Mouse (Mus musculus) inflammation-experienced regulatory T-cells, adult 6 months (primary cell): ENCODE data around the gene Ugt1a6a. TPM values are rescaled to one million over a fixed set of nuclear protein-coding genes. Genes with fewer than 3 reads are reported as not detected.

Source experiments
- ATAC-seq: one replicate; pipeline ENCODE4 v1.8.0; 2017
- polyA plus RNA-seq, 3 experiments: library from polyadenylated mRNA; unstranded; fragments of 100-300 nt; shearing (Covaris generic); gene quantifications; one replicate each; pipeline ENCODE4 v1.2.1; 2017

Gene Ugt1a6a
- polyA plus RNA-seq, 3 experiments from 2014 or later = 0.19 to 0.98 TPM; not detected in 1

DNA sequence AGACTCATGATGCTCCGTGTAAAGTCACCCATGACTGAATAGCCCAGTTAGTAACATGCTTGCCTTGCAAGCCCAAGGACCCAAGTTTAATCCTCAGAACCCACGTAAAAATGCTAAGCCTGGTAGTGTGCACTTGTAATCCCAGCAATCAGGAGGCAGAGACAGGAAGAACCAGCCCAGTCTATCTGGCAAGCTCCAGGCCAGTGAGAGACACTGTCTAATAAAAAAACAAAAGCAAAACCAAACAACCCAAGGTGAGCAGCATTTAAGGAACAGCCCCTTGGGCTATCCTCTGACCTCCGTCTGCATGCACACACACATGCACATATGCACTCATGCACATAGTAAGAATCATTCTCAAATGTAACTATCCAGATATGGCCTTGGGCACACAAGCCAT lies 95.0 kb downstream of the Ugt1a6a start:
- no peak for ATAC-seq

DNA sequence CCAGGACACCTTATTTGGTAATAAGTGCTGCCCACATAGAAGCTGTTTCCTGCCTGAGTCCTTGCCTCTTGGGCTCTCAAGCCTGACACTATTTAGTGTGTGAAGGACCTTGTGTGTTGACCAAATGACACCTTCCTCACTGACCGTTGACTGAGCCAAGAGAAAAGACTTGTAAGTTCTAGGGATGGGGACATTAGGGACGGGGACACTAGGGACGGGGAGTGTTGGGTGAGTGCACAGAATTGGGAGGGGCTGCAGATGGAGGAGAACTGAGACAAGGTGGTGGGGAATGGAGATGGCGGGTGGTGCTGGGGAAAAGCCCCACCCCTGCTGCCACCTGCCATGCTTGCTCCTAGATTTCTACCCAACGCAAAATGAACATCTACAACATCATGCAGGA lies 95.4 kb downstream of the Ugt1a6a start:
- no peak for ATAC-seq

GRCm38 (mm10) chr1:88230421-88230820 lies 95.8 kb downstream of the Ugt1a6a start:
- ATAC-seq = no peak

GRCm38 (mm10) chr1:88230981-88231802 lies 96.6 kb downstream of the Ugt1a6a start:
- ATAC-seq = no peak

GRCm38 (mm10) chr1:88231803-88232499 lies 97.3 kb downstream of the Ugt1a6a start:
- no peak for ATAC-seq

DNA sequence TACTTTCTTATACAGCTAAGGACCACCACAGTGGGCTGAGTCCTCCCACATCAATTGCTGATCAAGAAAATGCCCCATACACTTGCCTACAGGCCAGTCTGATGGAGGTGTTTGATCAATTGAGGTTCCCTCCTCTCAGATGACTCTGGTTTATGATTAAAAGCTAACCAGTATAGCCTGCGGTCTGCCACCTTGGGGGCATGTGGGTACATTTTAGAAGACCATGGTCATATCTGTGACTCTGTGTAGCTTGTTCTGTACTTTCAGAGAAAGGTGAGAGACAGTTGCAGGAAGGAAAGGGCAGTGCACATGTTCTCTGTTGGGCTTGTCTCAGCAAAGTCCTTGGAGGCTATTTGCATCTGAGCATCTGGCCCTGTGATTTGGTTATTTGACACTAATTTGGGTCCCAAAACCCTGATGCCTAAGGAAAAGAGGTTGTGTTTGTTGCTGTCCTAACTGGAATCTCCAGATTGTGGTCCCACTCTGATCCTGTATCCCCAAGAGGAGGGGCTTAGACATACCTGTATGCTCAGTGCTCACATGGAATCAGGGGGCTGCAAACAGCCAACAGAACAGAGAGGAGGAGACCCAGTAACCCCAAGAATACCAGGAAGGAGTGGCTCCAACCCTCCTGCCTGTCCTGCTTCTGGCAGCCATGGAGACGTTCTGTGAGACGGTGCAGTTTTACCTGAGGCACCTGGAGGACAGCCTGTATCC lies 98.2 kb downstream of the Ugt1a6a start:
- no peak for ATAC-seq

GRCm38 (mm10) chr1:88233421-88234247 lies 99.0 kb downstream of the Ugt1a6a start:
- ATAC-seq = no peak

- no peak for ATAC-seq
Measured at GRCm38 (mm10) chr1:88234248-88234610, 99.6 kb downstream of the Ugt1a6a start.

- ATAC-seq = no peak
Measured at GRCm38 (mm10) chr1:88234646-88235045, 100.0 kb downstream of the Ugt1a6a start.

DNA sequence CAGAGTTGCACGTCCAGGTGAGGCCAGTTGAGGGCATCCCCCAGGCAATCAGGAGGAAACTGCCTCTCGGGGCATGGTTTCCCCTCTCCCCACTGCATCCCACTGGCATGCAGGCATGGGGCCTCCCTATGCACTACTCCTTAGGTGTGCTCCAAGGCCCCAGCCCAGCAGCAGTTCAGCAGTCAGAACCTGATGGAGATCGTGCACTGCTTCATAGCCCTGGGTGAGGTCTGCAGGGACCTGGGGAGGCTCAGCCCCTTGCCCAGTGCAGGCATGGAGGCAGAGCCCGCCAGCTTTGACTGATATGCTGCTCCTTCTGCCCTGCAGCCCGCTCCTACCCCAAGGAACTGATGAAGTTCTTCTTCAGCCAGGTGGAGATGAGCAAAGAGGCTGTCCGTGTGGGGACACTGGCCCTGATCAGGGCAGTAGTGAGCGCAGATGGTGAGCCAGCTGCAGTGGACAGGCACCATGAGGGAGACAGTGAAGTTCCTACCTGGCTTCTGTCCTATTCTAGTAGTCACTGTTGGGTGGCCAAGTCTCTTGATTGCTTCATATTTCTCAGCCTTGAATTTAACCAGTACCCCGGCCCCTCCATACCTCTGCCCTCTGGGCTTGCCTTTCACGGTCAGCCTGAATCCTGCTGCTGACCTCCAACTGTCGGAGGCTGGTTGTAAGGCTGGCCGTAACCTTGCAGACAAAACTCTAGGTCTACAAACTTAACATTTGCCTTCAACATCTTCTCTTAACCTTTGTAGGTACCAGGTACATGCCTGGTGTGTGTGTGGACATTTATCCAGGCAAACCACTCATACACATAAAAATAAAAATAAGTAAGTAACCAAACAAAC lies 100.7 kb downstream of the Ugt1a6a start:
- no peak for ATAC-seq

GRCm38 (mm10) chr1:88235894-88236415 lies 101.3 kb downstream of the Ugt1a6a start:
- no peak for ATAC-seq

- ATAC-seq = no peak
Measured at GRCm38 (mm10) chr1:88237311-88237710, 102.7 kb downstream of the Ugt1a6a start.

GRCm38 (mm10) chr1:88238771-88239170 lies 104.2 kb downstream of the Ugt1a6a start:
- ATAC-seq = no peak

DNA sequence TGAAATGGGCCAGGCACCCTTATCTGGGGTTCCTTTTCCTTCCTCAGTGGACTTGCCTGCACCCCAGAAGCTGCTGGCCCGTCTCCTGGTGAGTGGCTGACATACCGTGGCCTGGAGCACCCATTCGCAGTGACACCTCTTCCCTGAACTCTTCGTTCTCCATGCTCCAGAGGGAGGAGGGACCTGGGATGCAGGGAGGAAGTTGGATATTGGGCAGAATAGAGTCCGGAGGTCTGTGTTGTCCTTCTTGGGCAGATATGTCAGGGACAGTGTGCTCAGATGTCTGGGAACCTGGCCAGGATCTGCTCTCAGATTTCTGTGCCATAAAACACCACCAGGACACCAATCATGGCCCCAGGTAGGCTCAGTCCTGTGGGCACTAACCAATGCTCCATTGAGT lies 105.5 kb downstream of the Ugt1a6a start:
- no peak for ATAC-seq

- no peak for ATAC-seq
Measured at GRCm38 (mm10) chr1:88240579-88240978, 106.0 kb downstream of the Ugt1a6a start.

GRCm38 (mm10) chr1:88243861-88244260 lies 109.3 kb downstream of the Ugt1a6a start:
- ATAC-seq = no peak

DNA sequence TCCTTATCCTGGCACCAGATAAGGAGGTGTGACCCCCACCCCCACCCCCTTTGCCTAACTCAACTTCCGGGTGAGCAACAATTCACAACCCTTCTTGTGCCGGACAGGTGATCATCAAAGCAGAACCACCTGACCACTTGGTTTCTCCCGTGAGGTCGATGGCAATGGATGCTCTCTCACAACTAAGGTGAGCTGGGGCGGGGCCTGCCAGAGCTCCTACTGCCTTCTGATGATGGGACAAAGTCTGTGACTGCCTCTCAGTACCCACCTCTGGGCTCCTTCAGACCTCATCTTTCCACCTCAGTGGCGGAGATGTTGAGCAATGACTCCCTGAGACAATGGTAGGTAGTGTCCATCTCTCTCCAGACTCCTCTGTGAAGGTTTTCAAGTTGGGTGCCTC lies 111.3 kb downstream of the Ugt1a6a start:
- ATAC-seq = no peak

DNA sequence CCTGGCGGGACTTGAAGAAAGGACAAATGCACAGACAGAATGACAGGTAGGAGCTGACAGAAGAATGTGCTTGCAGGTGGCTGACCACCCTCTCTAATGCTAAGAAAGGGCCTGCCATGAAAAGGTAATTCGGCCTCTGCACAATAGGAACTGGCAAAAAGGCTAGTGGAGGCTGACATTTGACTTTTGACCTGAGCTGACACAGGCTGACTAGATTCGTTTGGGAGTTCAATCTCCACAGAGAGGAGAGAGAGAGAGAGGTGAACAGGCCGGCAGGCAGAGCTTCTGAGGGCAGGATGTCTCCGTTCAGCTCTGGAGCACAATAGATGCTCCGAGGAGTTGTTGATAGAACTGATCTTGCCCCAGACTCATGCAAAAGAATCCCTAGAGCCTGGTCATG lies 111.8 kb downstream of the Ugt1a6a start:
- no peak for ATAC-seq

GRCm38 (mm10) chr1:88247660-88248059 lies 113.1 kb downstream of the Ugt1a6a start:
- ATAC-seq = no peak

- ATAC-seq = no peak
Measured at GRCm38 (mm10) chr1:88248658-88249057, 114.0 kb downstream of the Ugt1a6a start.

- no peak for ATAC-seq
Measured at GRCm38 (mm10) chr1:88249596-88249995, 115.0 kb downstream of the Ugt1a6a start.
